Mouse (Mus musculus) heart, embryonic 13.5 days (tissue): ENCODE measurements around the gene Hist1h2ba. TPM values are rescaled to one million over a fixed set of nuclear protein-coding genes. Genes with fewer than 3 reads are reported as not detected.

Experiments used
- ATAC-seq: fragments of 200-750 bp; cut with Nextera tagmentation; 2 replicates; pipeline ENCODE4 v1.8.0; 2017; ENCODE audit warnings: moderate TSS enrichment; ENCODE audit not compliant: insufficient number of reproducible peaks, low FRiP score, low TSS enrichment; ENCODE audit errors: extremely low read depth
- H3K27ac ChIP-seq: fragments of 300-500 bp; sonication (generic); replicated peaks from 2 replicates; pipeline ENCODE4 v1.5.1; 2015; ENCODE audit warnings: moderate library complexity, mild to moderate bottlenecking, inconsistent platforms
- H3K27me3 ChIP-seq: fragments of 300-500 bp; sonication (generic); replicated peaks from 2 replicates; pipeline ENCODE4 v1.6.1; 2015; ENCODE audit warnings: mild to moderate bottlenecking, inconsistent platforms
- H3K36me3 ChIP-seq: fragments of 300-500 bp; sonication (generic); 2 replicates; pipeline ENCODE4 v1.6.1; 2015; ENCODE audit warnings: mild to moderate bottlenecking, inconsistent platforms
- H3K4me1 ChIP-seq: fragments of 300-500 bp; sonication (generic); 2 replicates; pipeline ENCODE4 v1.6.1; 2015; ENCODE audit warnings: inconsistent platforms
- H3K4me2 ChIP-seq: fragments of 300-500 bp; sonication (generic); 2 replicates; pipeline ENCODE4 v1.6.1; 2015; ENCODE audit warnings: inconsistent platforms, mild to moderate bottlenecking, moderate library complexity
- H3K4me3 ChIP-seq: fragments of 300-500 bp; sonication (generic); 2 replicates; pipeline ENCODE4 v1.5.1; 2015; ENCODE audit warnings: moderate library complexity, mild to moderate bottlenecking, inconsistent platforms
- H3K9ac ChIP-seq: fragments of 300-500 bp; sonication (generic); 2 replicates; pipeline ENCODE4 v1.6.1; 2015; ENCODE audit warnings: inconsistent platforms, mild to moderate bottlenecking, moderate library complexity
- H3K9me3 ChIP-seq: fragments of 300-500 bp; sonication (generic); 2 replicates; pipeline ENCODE4 v1.6.1; 2016; ENCODE audit warnings: inconsistent platforms
- WGBS: fragments of 180-500 bp; shearing (Covaris S2); methylation state at CpG from one replicate; pipeline ENCODE4 v1.1.7; 2015; ENCODE audit warnings: mixed read lengths; 5-methylcytosine and 5-hydroxymethylcytosine counted together
- polyA plus RNA-seq: library from polyadenylated mRNA; unstranded; fragments of >200 nt; fragmentation: Nextera tagmentation; extraction: Ambion mirVana; gene quantifications from 2 replicates; pipeline ENCODE4 v1.2.1, GENCODE M21; 2015

The Hist1h2ba gene
- polyA plus RNA-seq, 1 experiment from 2014 or later, result not detected

DNA sequence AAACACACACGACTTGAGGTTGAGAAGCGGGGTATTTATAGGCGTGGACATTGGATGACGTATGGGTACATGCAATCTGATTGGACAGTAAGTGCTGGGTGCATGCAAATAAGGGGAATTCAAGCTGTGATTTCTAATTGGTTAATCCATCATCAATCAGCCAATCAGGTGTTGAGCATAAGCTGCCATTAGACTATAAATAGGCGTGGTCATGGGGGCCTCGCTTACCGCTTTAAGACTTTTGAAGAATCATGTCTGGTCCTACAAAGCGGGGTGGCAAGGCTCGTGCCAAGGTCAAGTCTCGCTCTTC lies 210 bp upstream of the Hist1h2ba start, which contains the start of gene Hist1h2aa:
Hist1h2aa (plus strand) TSS at position 252 of the 310 bp plus-strand sequence.
- no peaks in the 10 kb centered on the region for H3K27me3 ChIP-seq
- H3K9ac ChIP-seq, result no peak within 1 kb of the TSS
- 0 out of 2 replicates have a peak, but pooled peaks cover 4% of the 10 kb centered on the region for H3K9me3 ChIP-seq
- no peaks in the 10 kb centered on the region for H3K4me1 ChIP-seq
- no peak within 1 kb of the TSS for H3K27ac ChIP-seq
- no peaks in the 10 kb centered on the region for H3K36me3 ChIP-seq
- no peak for ATAC-seq
- no peak within 1 kb of the TSS for H3K4me3 ChIP-seq
- WGBS, result 86% methylated on average over 10 of the region's 10 CpGs
- no peak within 1 kb of the TSS for H3K4me2 ChIP-seq

DNA sequence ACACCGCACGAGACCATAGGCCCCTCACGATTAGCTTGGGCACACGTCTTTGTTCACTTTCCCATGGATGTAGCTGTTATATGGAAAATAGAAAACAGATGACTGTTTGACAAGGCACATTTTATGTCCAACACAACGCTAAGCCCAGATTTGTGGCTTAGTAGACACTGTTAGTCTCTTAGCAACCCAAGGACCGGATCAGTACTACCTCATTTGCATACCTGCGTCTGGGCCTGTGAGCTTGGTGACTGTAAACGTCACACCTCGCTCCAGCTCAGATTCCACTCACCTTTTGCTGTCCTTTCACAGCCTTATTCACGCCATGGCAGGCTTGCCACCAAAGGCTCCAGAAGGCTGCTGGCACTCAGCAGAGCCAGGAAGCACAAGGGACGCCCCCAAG lies 3.1 kb downstream of the Hist1h2ba start:
- Histone ChIP-seq H3K36me3 (no peaks in the 10 kb centered on the region), H3K4me1 (peaks cover 8% of the 10 kb centered on the region; the same call in 1 of the 2 replicates), H3K4me2 (no peak overlapping the region), H3K9ac (no peak overlapping the region), H3K27me3 (no peaks in the 10 kb centered on the region; the same call in 1 of the 2 replicates), H3K27ac (no peak overlapping the region), H3K9me3 (0 out of 2 replicates have a peak, but pooled peaks cover 4% of the 10 kb centered on the region), H3K4me3 (no peak overlapping the region)
- ATAC-seq, result no peak
- WGBS, result 63% methylated on average over 11 of the region's 11 CpGs

DNA sequence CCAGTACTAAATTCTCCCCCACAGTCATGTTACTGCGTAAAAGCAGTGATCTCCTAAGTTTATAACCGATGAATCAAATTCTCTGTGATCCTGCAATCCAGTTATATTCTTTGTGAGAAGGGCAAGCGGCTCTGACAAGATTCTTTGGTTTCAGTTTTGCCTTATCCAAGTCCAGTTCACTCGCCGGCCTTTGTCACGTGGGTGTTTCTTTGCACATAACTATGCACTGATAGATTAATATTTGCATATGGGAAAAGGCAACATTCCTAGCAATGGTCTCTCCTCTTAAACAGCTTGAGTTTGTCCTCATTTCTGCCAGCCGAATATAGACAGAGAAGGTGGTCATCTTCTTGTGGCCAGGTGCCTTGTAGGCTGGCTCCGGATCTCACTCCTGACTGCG lies 3.5 kb downstream of the Hist1h2ba start:
- H3K9me3 ChIP-seq, result 0 out of 2 replicates have a peak, but pooled peaks cover 4% of the 10 kb centered on the region
- H3K27me3 ChIP-seq, result no peaks in the 10 kb centered on the region; the same call in 1 of the 2 replicates
- 85% methylated on average over 9 of the region's 9 CpGs for WGBS
- H3K4me1 ChIP-seq, result peaks cover 8% of the 10 kb centered on the region; the same call in 1 of the 2 replicates
- H3K4me2 ChIP-seq, result no peak overlapping the region
- H3K27ac ChIP-seq, result no peak overlapping the region
- H3K4me3 ChIP-seq, result no peak overlapping the region
- no peaks in the 10 kb centered on the region for H3K36me3 ChIP-seq
- ATAC-seq, result no peak
- H3K9ac ChIP-seq, result no peak overlapping the region

DNA sequence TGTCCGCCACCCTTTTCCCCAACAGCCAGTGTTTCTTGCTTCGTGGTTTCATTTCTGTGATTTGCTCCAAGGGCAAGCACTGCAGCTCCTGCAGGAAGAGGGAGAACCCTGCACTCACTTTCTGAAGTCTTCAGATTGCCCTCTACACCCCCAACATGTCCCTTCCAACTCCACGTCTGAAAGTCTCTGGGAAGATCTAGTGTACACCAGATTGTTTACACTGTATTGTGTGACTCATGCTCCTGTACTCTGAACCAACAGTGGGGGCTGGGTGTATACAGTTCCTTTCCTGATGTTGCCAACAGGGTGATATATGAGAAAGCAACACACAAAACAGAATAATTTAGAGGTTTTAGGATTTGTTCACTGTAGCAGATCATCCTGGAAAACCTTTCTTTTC lies 5.3 kb downstream of the Hist1h2ba start:
- H3K4me2 ChIP-seq, result peak overlapping the region; percentile 38
- peaks cover 8% of the 10 kb centered on the region; the same call in 1 of the 2 replicates for H3K4me1 ChIP-seq
- H3K27ac ChIP-seq, result no peak overlapping the region
- H3K9me3 ChIP-seq, result no peaks in the 10 kb centered on the region
- WGBS, result 44% methylated on average over 3 of the region's 3 CpGs
- no peak overlapping the region for H3K9ac ChIP-seq
- H3K27me3 ChIP-seq, result no peaks in the 10 kb centered on the region; the same call in 1 of the 2 replicates
- ATAC-seq, result no peak
- H3K4me3 ChIP-seq, result no peak overlapping the region
- H3K36me3 ChIP-seq, result no peaks in the 10 kb centered on the region

DNA sequence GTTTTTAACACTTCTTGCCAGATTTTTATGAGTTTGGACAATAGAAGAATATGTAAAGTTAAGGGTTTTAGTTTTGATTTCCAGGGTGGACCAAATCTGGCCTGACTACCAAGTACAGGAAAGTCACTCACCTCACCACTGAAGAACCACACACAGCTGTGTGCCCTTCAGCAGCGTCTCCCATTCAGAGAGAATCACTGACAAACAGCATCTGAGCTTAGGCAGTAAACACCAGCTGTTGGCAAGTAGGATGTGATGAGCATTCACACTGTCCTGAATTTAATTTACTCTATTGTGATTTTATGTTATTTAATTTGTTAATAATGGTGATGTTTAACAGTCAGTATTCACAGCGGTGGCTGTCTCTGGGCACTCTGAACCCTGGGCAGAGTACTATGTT lies 8.2 kb downstream of the Hist1h2ba start:
- no peaks in the 10 kb centered on the region; the same call in 1 of the 2 replicates for H3K27me3 ChIP-seq
- 75% methylated on average over 2 of the region's 2 CpGs for WGBS
- no peak overlapping the region for H3K27ac ChIP-seq
- H3K4me2 ChIP-seq, result no peak overlapping the region
- no peaks in the 10 kb centered on the region for H3K9me3 ChIP-seq
- H3K4me3 ChIP-seq, result no peak overlapping the region
- no peak for ATAC-seq
- H3K4me1 ChIP-seq, result peaks cover 8% of the 10 kb centered on the region; the same call in 1 of the 2 replicates
- H3K9ac ChIP-seq, result no peak overlapping the region
- no peaks in the 10 kb centered on the region for H3K36me3 ChIP-seq

DNA sequence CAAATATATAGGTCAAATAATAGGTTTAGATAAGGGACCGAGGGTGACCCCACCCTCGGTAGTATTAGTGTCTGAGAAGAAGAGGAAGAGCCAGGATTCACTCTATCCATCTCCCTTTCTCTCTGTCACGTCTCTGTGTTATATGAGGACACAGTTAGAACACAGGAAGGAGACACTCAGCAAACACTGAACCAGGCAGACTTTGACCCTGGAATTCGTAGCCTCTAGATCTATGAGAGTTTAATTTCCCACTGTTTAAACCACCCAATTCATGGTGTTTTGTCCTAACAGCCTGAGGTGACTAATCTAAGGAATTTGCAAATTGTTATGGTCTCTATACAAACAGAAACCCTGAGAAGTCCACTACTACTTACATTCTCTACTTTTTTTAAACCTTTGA lies 16.3 kb downstream of the Hist1h2ba start:
- 60% methylated on average over 4 of the region's 4 CpGs for WGBS
- H3K4me1 ChIP-seq, result peaks cover 44% of the 10 kb centered on the region
- no peak for ATAC-seq

DNA sequence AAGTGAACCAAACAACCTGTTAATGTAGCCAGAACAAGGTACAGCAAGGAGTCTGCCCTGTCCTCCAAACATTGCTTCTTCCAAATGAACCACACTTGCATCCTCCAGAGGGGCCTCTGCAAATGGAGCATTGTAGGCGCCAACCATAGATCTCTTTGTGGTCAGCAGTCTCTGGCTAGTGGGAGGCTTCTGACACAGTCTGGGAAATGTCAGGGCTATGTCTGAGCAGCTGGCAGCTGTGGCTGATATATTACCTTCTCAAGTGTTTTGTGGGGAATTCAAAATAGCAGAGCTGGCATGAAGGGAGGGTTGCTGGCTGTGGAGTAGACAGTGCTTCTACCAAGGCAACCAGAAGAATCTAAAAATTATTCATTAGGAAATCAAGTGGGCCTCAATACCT lies 17.8 kb downstream of the Hist1h2ba start:
- no peaks in the 10 kb centered on the region for H3K9me3 ChIP-seq
- ATAC-seq, result no peak
- H3K4me2 ChIP-seq, result peak overlapping the region; percentile 24
- no peaks in the 10 kb centered on the region for H3K27me3 ChIP-seq
- peak overlapping the region; percentile 74 for H3K27ac ChIP-seq
- 23% methylated on average over 1 of the region's 1 CpGs for WGBS
- no peak overlapping the region for H3K9ac ChIP-seq
- no peak overlapping the region for H3K4me3 ChIP-seq
- peaks cover 44% of the 10 kb centered on the region for H3K4me1 ChIP-seq
- H3K36me3 ChIP-seq, result no peaks in the 10 kb centered on the region

More for the DNA sequence above, 16.3 kb downstream of the Hist1h2ba start:
- Histone ChIP-seq H3K36me3 (no peaks in the 10 kb centered on the region), H3K27me3 (no peaks in the 10 kb centered on the region), H3K9ac (no peak overlapping the region), H3K27ac (no peak overlapping the region), H3K4me2 (no peak overlapping the region), H3K4me3 (no peak overlapping the region), H3K9me3 (no peaks in the 10 kb centered on the region)

DNA sequence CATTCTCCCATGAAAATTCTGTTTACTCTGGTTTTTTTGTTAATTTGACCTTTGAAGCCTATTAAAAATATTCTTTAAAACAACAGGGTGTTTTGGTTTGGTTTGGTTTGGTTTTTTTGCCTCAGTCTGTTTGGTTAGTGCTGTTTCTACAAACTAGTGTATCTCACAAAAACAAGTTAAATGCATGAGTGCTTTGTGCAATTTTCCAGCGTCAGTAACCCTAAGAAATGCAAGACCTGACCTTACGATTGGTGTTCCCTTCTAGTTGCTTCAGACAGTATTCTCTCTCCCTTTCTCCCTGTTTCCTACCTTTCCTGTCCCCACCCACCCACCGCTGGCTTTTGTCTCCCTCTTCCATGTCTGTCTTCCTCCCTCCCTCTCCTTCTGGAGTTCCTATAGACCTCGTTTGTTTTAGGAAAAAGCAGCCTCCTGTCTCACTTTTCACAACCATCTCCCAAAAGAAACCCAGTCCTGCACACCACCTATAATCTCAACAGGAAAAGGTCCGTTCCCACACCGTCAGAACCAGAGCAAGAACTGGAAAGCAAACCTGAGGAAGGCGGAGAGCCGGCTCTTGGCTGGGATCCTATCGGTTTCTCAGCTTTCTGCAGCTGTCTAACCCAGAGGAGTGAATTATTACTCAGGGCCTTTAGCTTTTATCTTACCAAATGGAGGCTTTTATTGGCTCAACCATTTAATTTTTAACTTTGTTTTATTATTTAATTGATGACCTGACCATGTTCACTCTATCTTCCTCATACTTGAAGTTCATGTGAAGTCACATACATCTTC lies 19.4 kb downstream of the Hist1h2ba start, which contains the start of gene Slc17a4:
Slc17a4 (minus strand) TSS at position 634 of the 792 bp plus-strand sequence.
- Histone ChIP-seq H3K9me3 (no peaks in the 10 kb centered on the region), H3K27me3 (no peaks in the 10 kb centered on the region; the same call in 1 of the 2 replicates), H3K4me1 (peaks cover 44% of the 10 kb centered on the region), H3K4me2 (peak within 1 kb of the TSS; percentile 24), H3K4me3 (no peak within 1 kb of the TSS), H3K9ac (no peak within 1 kb of the TSS), H3K36me3 (no peaks in the 10 kb centered on the region), H3K27ac (peak within 1 kb of the TSS; percentile 74)
- no peak for ATAC-seq
- WGBS, result 43% methylated on average over 9 of the region's 9 CpGs

DNA sequence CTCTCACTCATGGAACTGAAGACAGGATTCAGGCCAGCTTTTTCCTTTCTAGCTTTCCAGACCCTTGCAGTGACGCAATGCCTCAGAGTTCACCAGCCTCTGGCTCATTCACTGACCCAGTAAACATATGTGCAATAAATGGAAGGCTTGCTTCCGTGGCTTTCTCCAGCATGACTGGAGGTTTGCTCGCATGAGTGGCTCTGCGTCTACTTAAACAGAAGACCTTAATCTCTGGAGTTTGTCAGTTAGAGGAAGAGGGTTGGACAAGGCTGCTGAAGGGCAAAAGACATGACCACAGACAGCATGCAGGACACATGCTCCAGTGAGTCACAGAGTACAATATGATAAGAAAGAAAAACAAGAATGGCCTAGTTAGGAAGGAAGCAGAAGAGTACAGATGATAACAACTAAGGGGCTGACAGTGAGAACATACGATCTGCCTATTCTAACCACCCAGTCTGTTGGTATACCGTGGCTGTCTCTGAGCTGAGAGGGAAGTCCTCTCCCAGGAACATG lies 20.1 kb downstream of the Hist1h2ba start:
- H3K9me3 ChIP-seq, result no peaks in the 10 kb centered on the region
- H3K27ac ChIP-seq, result peak overlapping the region; percentile 74
- H3K9ac ChIP-seq, result no peak overlapping the region
- H3K27me3 ChIP-seq, result no peaks in the 10 kb centered on the region; the same call in 1 of the 2 replicates
- no peaks in the 10 kb centered on the region for H3K36me3 ChIP-seq
- H3K4me1 ChIP-seq, result peaks cover 44% of the 10 kb centered on the region
- 14% methylated on average over 6 of the region's 6 CpGs for WGBS
- peak overlapping the region; percentile 12; the same call in 1 of the 2 replicates for H3K4me2 ChIP-seq
- H3K4me3 ChIP-seq, result no peak overlapping the region
- peak; percentile 62; the same call in 1 of the 2 replicates for ATAC-seq

DNA sequence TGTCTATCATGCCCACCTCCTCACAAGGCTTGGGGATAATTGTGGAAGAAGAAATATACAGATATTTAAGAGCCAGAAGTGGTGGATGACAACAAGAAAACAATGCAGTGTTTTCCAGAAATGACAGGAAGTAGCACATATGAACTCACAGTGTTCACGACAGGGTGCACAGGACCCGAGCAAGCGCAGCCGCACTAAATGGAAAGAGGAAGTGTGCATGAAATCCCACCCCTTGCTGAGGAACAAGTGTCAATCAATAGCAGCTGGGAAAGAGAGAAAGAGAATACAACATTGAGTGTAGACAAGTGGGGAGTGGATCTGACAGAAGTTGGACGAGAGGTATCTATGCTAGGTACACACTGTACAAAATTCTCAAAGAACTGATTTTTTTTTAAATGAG lies 22.6 kb downstream of the Hist1h2ba start:
- H3K9ac ChIP-seq, result no peak overlapping the region
- H3K4me2 ChIP-seq, result no peak overlapping the region
- H3K4me1 ChIP-seq, result peaks cover 35% of the 10 kb centered on the region
- H3K4me3 ChIP-seq, result no peak overlapping the region
- H3K27me3 ChIP-seq, result no peaks in the 10 kb centered on the region; the same call in 1 of the 2 replicates
- no peaks in the 10 kb centered on the region for H3K9me3 ChIP-seq
- 75% methylated on average over 5 of the region's 5 CpGs for WGBS
- H3K27ac ChIP-seq, result no peak overlapping the region
- no peaks in the 10 kb centered on the region for H3K36me3 ChIP-seq
- ATAC-seq, result no peak

DNA sequence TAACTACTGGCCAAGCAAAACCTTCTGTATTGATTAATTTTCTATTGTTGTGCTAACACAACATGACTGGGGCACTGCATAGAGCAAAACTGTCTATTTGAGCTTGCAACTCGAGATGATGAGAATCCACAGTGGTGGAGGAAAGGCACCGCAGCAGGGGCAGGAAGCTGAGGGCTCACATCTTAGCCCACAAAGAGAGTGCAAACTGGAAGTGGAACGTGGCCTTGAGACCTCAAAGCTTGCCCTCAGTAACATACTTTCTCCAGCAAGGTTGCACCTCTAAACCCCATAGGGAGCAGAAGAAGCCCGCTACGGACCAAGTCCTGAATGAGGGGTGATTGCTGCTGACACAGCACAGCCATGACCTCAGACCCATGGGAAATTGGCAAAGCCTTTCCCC lies 23.8 kb downstream of the Hist1h2ba start:
- 77% methylated on average over 5 of the region's 5 CpGs for WGBS
- Histone ChIP-seq H3K4me1 (peaks cover 22% of the 10 kb centered on the region), H3K27me3 (no peaks in the 10 kb centered on the region; the same call in 1 of the 2 replicates), H3K9me3 (no peaks in the 10 kb centered on the region), H3K4me3 (no peak overlapping the region), H3K9ac (no peak overlapping the region), H3K36me3 (no peaks in the 10 kb centered on the region), H3K27ac (no peak overlapping the region), H3K4me2 (no peak overlapping the region)
- no peak for ATAC-seq
